Mouse (Mus musculus) ES-E14 (cell line): Measurements from ENCODE around the gene Ttc22. TPM values are rescaled to one million over a fixed set of nuclear protein-coding genes. Genes with fewer than 3 reads are reported as not detected.

Experiments used
- DNase-seq: peaks from one replicate; pipeline ENCODE4 v3.0.0-alpha.2; 2013; ENCODE audit warnings: low read depth, low spot score
- H3K27ac ChIP-seq: 2 replicates; pipeline ENCODE4 v1.5.1; 2012; ENCODE audit warnings: low read depth, mild to moderate bottlenecking, low read length, moderate library complexity, mixed read lengths; ENCODE audit not compliant: poor library complexity, insufficient read depth, severe bottlenecking
- H3K36me3 ChIP-seq: 2 replicates; pipeline ENCODE4 v1.6.1; 2012; ENCODE audit warnings: mild to moderate bottlenecking, low read length, moderate library complexity, mixed read lengths; ENCODE audit not compliant: control insufficient read depth, poor library complexity, insufficient read depth, severe bottlenecking
- H3K4me1 ChIP-seq, 2 experiments: fragments of 150-350 bp in 1 of 2; sonication (generic) in 1 of 2; 2 replicates each; pipeline ENCODE4 v1.6.1; 2012; ENCODE audit warnings: low read length in 2 of 2, mild to moderate bottlenecking in 1 of 2, mixed read lengths in 1 of 2; ENCODE audit not compliant: control insufficient read depth in 2 of 2, insufficient read depth in 2 of 2, poor library complexity in 1 of 2
- H3K4me3 ChIP-seq, 2 experiments: fragments of 150-350 bp in 1 of 2; sonication (generic) in 1 of 2; 2 replicates each; pipeline ENCODE4 v1.5.1; 2012; ENCODE audit warnings: low read length in 2 of 2, low read depth in 1 of 2, mild to moderate bottlenecking in 1 of 2, mixed read lengths in 1 of 2; ENCODE audit not compliant: insufficient read depth in 1 of 2, poor library complexity in 1 of 2, severe bottlenecking in 1 of 2
- H3K9ac ChIP-seq: 2 replicates; pipeline ENCODE4 v1.6.1; 2012; ENCODE audit warnings: low read depth, mild to moderate bottlenecking, low read length, mixed read lengths; ENCODE audit not compliant: poor library complexity, insufficient read depth, severe bottlenecking
- H3K9me3 ChIP-seq: fragments of 150-350 bp; sonication (generic); 2 replicates; pipeline ENCODE4 v1.6.1; 2012; ENCODE audit warnings: low read depth, mild to moderate bottlenecking, low read length; ENCODE audit not compliant: control insufficient read depth, insufficient read depth
- CHD2 ChIP-seq: IDR thresholded peaks from 2 replicates; pipeline ENCODE4 v1.6.1; 2014; ENCODE audit warnings: mild to moderate bottlenecking, low read depth, low read length, inconsistent platforms
- HCFC1 ChIP-seq: IDR thresholded peaks from 2 replicates; pipeline ENCODE4 v1.6.1; 2012; ENCODE audit warnings: low read length, inconsistent platforms, borderline replicate concordance; ENCODE audit not compliant: insufficient read depth
- MAFK ChIP-seq: IDR thresholded peaks from 2 replicates; pipeline ENCODE4 v1.6.1; 2014; ENCODE audit warnings: mild to moderate bottlenecking, low read depth, low read length, inconsistent platforms; ENCODE audit not compliant: insufficient read depth
- ZC3H11A ChIP-seq: IDR thresholded peaks from 2 replicates; pipeline ENCODE4 v1.6.1; 2012; ENCODE audit warnings: low read depth, mild to moderate bottlenecking, inconsistent platforms, low read length, borderline replicate concordance
- ZNF384 ChIP-seq: IDR thresholded peaks from 2 replicates; pipeline ENCODE4 v1.6.1; 2012; ENCODE audit warnings: low read depth, low read length, inconsistent platforms
- in situ Hi-C, 2 experiments: fragments of 600-800 bp; cut with MboI; formaldehyde crosslinking; loops; one replicate each; pipeline ENCODE4 v1.15.1; 2025; ENCODE audit warnings: low sequenced_read_pairs in 2 of 2, inconsistent platforms in 1 of 2; ENCODE audit not compliant: unreplicated experiment in 2 of 2
- total RNA-seq: library from RNA; depleted of rRNA; stranded (reverse); fragments of 300-350 nt; gene quantifications from 2 replicates; pipeline ENCODE4 v1.2.3, GENCODE M21; 2012

Gene Ttc22
- total RNA-seq, 1 experiment: 0.09 TPM

- TF ChIP-seq MAFK: no peak
- TF ChIP-seq CHD2: no peak
- no peak for TF ChIP-seq HCFC1
- no peak for TF ChIP-seq ZC3H11A
- TF ChIP-seq ZNF384: no peak
- Histone ChIP-seq H3K9ac (no peak overlapping the region), H3K27ac (no peak overlapping the region), H3K4me1 (peaks cover 2% of the 10 kb centered on the region in 2 experiments; a peak in 2 of 4 replicates), H3K36me3 (no peaks in the 10 kb centered on the region), H3K9me3 (no peaks in the 10 kb centered on the region), H3K4me3 (no peak overlapping the region)
- in situ Hi-C loops: loop anchor here in 1 of 2 experiments (5.0 kb wide), 1 partner anchor 77 kb away; no protein-coding TSS in a partner anchor
- peak; percentile 65 for DNase-seq
Observed at GRCm38 (mm10) chr4:106630333-106631220, 8.3 kb downstream of the Ttc22 start.

- TF ChIP-seq ZNF384 (no peak), HCFC1 (no peak), MAFK (no peak)
- no peak overlapping the region for H3K9ac ChIP-seq
- no peak overlapping the region for H3K4me3 ChIP-seq
- no peak for DNase-seq
- H3K36me3 ChIP-seq: no peaks in the 10 kb centered on the region
- in situ Hi-C loops: loop anchor here in 1 of 2 experiments (5.0 kb wide), 1 partner anchor 75 kb away; no protein-coding TSS in a partner anchor
- H3K4me1 ChIP-seq: peaks cover 2% of the 10 kb centered on the region in 2 experiments; a peak in 2 of 4 replicates
- no peaks in the 10 kb centered on the region for H3K9me3 ChIP-seq
- no peak overlapping the region for H3K27ac ChIP-seq
Observed at GRCm38 (mm10) chr4:106632313-106632712, 10.1 kb downstream of the Ttc22 start.

GRCm38 (mm10) chr4:106633281-106634085, 11.3 kb downstream of the Ttc22 start:
- TF ChIP-seq CHD2: no peak
- no peak for TF ChIP-seq ZC3H11A
- no peak for TF ChIP-seq ZNF384
- no peak overlapping the region for H3K27ac ChIP-seq
- DNase-seq: no peak
- no peaks in the 10 kb centered on the region for H3K36me3 ChIP-seq
- H3K9ac ChIP-seq: no peak overlapping the region
- peaks cover 0 to 2% of the 10 kb centered on the region in 2 experiments; a peak in 1 of 4 replicates for H3K4me1 ChIP-seq
- in situ Hi-C loops: loop anchor here in 1 of 2 experiments (5.0 kb wide), 1 partner anchor 74 kb away; no protein-coding TSS in a partner anchor
- no peaks in the 10 kb centered on the region for H3K9me3 ChIP-seq
- H3K4me3 ChIP-seq: no peak overlapping the region

- DNase-seq: no peak
- H3K27ac ChIP-seq: no peak overlapping the region
- H3K9ac ChIP-seq: no peak overlapping the region
- TF ChIP-seq MAFK: no peak
- no peak for TF ChIP-seq CHD2
- in situ Hi-C loops: loop anchor here in 1 of 2 experiments (5.0 kb wide), 1 partner anchor 73 kb away; no protein-coding TSS in a partner anchor
- no peak overlapping the region for H3K4me3 ChIP-seq
- no peaks in the 10 kb centered on the region for H3K9me3 ChIP-seq
- no peaks in the 10 kb centered on the region for H3K4me1 ChIP-seq
- no peaks in the 10 kb centered on the region for H3K36me3 ChIP-seq
Observed at GRCm38 (mm10) chr4:106634086-106634479, 11.9 kb downstream of the Ttc22 start.
